ENCODE assay signal across 1 mouse cellular context in genomic region chr3:30963100-30963499, GRCm38 (mm10).
TF ChIP-seq lines count a peak whose summit lies in the region.

No protein-coding gene starts in this region.

TF ChIP-seq in ES-E14, 5 proteins besides CTCF, POLR2A, EP300 and RAD21:
- TF ChIP-seq CHD2 (IDR thresholded peaks at IDR 0.05; ENCODE audit: low read depth, low read length) (no peak), MAFK (IDR thresholded peaks at IDR 0.05; ENCODE audit: insufficient read depth, low read depth, low read length) (no peak), ZC3H11A (IDR thresholded peaks at IDR 0.05; ENCODE audit: borderline replicate concordance, low read depth, low read length) (0 out of 2 replicates have a peak, but pooled peaks have one; percentile 47), HCFC1 (IDR thresholded peaks at IDR 0.05; ENCODE audit: borderline replicate concordance, insufficient read depth, low read length) (no peak)
